Mouse (Mus musculus) retina, postnatal 1 day (tissue): ENCODE measurements around the gene Slc2a8.

Experiments
- DNase-seq: peaks from one replicate; pipeline ENCODE4 v3.0.0-alpha.2; 2012

The Slc2a8 gene

GRCm38 (mm10) chr2:32969326-32969725 lies 12.6 kb downstream of the Slc2a8 start:
- no peak for DNase-seq

- DNase-seq = no peak
These were observed 13.8 kb downstream of the Slc2a8 start for GRCm38 (mm10) chr2:32968024-32968614.

- DNase-seq = peak; percentile 94
These were observed 14.9 kb downstream of the Slc2a8 start for GRCm38 (mm10) chr2:32966689-32967631.

GRCm38 (mm10) chr2:32966184-32966688 lies 15.6 kb downstream of the Slc2a8 start:
- no peak for DNase-seq

GRCm38 (mm10) chr2:32965511-32966183 lies 16.2 kb downstream of the Slc2a8 start:
- no peak for DNase-seq

- DNase-seq = no peak
These were observed 17.0 kb downstream of the Slc2a8 start for GRCm38 (mm10) chr2:32964659-32965457.

GRCm38 (mm10) chr2:32963981-32964380 lies 17.9 kb downstream of the Slc2a8 start:
- DNase-seq = no peak

GRCm38 (mm10) chr2:32963544-32963943 lies 18.3 kb downstream of the Slc2a8 start:
- no peak for DNase-seq

- DNase-seq = no peak
These were observed 19.0 kb downstream of the Slc2a8 start for GRCm38 (mm10) chr2:32962875-32963220.

GRCm38 (mm10) chr2:32962062-32962874 lies 19.6 kb downstream of the Slc2a8 start:
- peak; percentile 48 for DNase-seq

- DNase-seq = peak; percentile 96
These were observed 20.5 kb downstream of the Slc2a8 start, which contains the start of the genes Rpl12 and Lrsam1 for GRCm38 (mm10) chr2:32961192-32961995. Gene Rpl12 (plus strand): TSS chr2:32961559. Gene Lrsam1 (minus strand): TSS chr2:32961614.

GRCm38 (mm10) chr2:32960273-32960672 lies 21.6 kb downstream of the Slc2a8 start:
- DNase-seq = no peak

GRCm38 (mm10) chr2:32957344-32957743 lies 24.5 kb downstream of the Slc2a8 start:
- no peak for DNase-seq

- no peak for DNase-seq
These were observed 27.3 kb downstream of the Slc2a8 start for GRCm38 (mm10) chr2:32954581-32954980.

GRCm38 (mm10) chr2:32947454-32947853 lies 34.4 kb downstream of the Slc2a8 start:
- no peak for DNase-seq

GRCm38 (mm10) chr2:32940483-32940882 lies 41.4 kb downstream of the Slc2a8 start:
- no peak for DNase-seq

GRCm38 (mm10) chr2:32939418-32939817 lies 42.5 kb downstream of the Slc2a8 start:
- peak; percentile 74 for DNase-seq

GRCm38 (mm10) chr2:32938741-32939140 lies 43.1 kb downstream of the Slc2a8 start:
- no peak for DNase-seq

- no peak for DNase-seq
These were observed 50.2 kb downstream of the Slc2a8 start for GRCm38 (mm10) chr2:32931730-32932129.

GRCm38 (mm10) chr2:32928947-32929829 lies 52.7 kb downstream of the Slc2a8 start:
- DNase-seq = no peak
